Mouse (Mus musculus) ES-Bruce4 (cell line): ENCODE measurements around the gene Prdm11.

Source experiments
- CTCF ChIP-seq: IDR thresholded peaks from one replicate; pipeline ENCODE4 v1.8.1; 2011; ENCODE audit warnings: low read depth, low read length
- POLR2A ChIP-seq: IDR thresholded peaks from one replicate; pipeline ENCODE4 v1.8.1; 2011; ENCODE audit warnings: low read length; ENCODE audit not compliant: insufficient read depth

- TF ChIP-seq CTCF (no peak), POLR2A (no peak)
Observed at GRCm38 (mm10) chr2:92938063-92938462, 107.9 kb downstream of the Prdm11 start.
